Mouse (Mus musculus) layer of hippocampus, adult 9-10 months (tissue): ENCODE measurements at regions not wholly inside any gene's neighbourhood (a gene's known extent, or its start where the extent isn't known, plus 50 kb on each side); places are given as distances from the start of the nearest gene placed in this dataset.
A peak's percentile ranks its signal among the peaks of the same experiment; 100 is the strongest.

Experiments used
- DNase-seq: peaks from one replicate; pipeline ENCODE4 v3.0.0; 2022; ENCODE audit warnings: low spot score

- DNase-seq: no peak
Measured at GRCm38 (mm10) chr5:50570701-50571100, 511.9 kb upstream of the Adgra3 start.

GRCm38 (mm10) chr5:50551125-50551524 is 492.3 kb upstream of the Adgra3 start:
- DNase-seq: no peak

DNA sequence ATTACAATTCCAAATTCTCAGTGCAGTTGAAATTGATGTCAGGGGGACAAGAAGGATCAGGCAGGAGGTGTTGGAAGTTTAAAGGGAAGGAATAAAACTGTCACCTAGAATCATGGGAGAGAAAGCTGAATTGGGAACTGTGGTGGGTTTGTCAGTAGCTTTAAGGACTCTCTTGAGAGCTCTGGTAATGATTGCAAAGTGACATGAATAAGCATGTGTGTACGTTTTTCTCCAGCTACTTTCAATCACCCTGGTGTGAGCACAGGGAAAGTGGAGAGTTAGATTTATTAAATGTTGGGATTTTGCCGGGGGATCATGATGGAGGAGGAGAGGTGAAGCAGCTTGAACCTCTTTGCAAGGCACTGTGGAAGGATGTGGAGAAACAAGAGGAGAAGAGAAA is 453.7 kb upstream of the Adgra3 start:
- no peak for DNase-seq

- no peak for DNase-seq
Measured at GRCm38 (mm10) chr5:50509696-50510421, 451.1 kb upstream of the Adgra3 start.

DNA sequence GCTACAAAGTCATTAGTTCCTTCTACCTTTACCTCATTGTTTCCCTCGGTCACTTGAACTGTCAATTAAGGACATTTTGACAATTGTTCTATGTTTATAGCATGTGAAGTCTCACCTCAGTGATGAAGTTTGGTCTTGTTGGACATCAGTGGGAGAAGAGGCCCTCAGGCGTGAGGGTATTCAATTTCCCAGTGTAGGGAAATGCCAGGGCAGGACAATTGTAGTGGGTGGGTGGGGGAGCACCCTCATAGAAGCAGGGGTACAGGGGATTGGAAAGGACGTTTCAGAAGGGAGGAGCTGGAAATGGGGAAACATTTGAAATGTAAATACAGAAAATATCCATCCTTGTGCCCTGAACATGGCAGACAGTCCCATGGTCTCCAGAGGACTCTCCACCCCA is 431.4 kb upstream of the Adgra3 start:
- DNase-seq: no peak

GRCm38 (mm10) chr5:50476985-50477384 is 418.2 kb upstream of the Adgra3 start:
- DNase-seq: peak; percentile 25

GRCm38 (mm10) chr5:50461491-50461890 is 402.7 kb upstream of the Adgra3 start:
- DNase-seq: no peak

- DNase-seq: peak; percentile 85
Measured at GRCm38 (mm10) chr5:50457621-50458020, 398.8 kb upstream of the Adgra3 start.

GRCm38 (mm10) chr5:50454387-50454786 is 395.6 kb upstream of the Adgra3 start:
- DNase-seq: no peak

DNA sequence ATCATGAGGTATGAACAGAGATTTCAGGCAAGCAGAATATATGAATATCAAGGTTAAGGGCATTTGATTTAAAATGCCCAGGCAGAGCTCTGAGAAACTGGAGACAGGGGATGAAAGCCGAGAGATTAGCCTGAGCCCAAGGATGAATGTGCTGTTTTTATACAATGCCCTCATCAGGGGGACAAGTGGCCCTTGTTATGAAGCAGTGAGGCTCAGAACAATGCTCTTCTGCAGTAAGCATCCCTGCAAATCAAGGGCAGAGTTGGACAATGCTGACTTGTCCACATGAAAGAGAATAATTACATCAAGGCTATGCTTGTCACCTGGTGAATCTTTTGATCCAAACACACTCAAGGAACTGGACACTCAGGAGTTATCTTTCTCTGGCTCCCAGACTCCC is 348.1 kb upstream of the Adgra3 start:
- DNase-seq: no peak

- no peak for DNase-seq
Measured at GRCm38 (mm10) chr5:50406520-50406919, 347.7 kb upstream of the Adgra3 start.
